Mouse (Mus musculus) thymus, adult 2 months (tissue): ENCODE measurements around the gene Lpcat3. TPM values are rescaled to one million over a fixed set of nuclear protein-coding genes. Genes with fewer than 3 reads are reported as not detected.

Experiments
- DNase-seq: peaks from one replicate; pipeline ENCODE4 v3.0.0; 2021
- H3K27ac ChIP-seq: fragments of 200-500 bp; 2 replicates; pipeline ENCODE4 v1.5.1; 2012; ENCODE audit warnings: low read length, control low read depth; ENCODE audit not compliant: control insufficient read depth, insufficient read depth
- H3K27me3 ChIP-seq: fragments of 200-500 bp; 2 replicates; pipeline ENCODE4 v1.6.1; 2012; ENCODE audit warnings: mild to moderate bottlenecking, low read length, moderate library complexity, mixed read lengths; ENCODE audit not compliant: control insufficient read depth, insufficient read depth
- H3K36me3 ChIP-seq: fragments of 200-500 bp; 2 replicates; pipeline ENCODE4 v1.6.1; 2012; ENCODE audit warnings: mild to moderate bottlenecking, low read length, moderate library complexity; ENCODE audit not compliant: control insufficient read depth, insufficient read depth
- H3K4me1 ChIP-seq: fragments of 200-500 bp; replicated peaks from 2 replicates; pipeline ENCODE4 v1.6.1; 2012; ENCODE audit warnings: low read length; ENCODE audit not compliant: control insufficient read depth, insufficient read depth
- H3K4me3 ChIP-seq: fragments of 200-500 bp; 2 replicates; pipeline ENCODE4 v1.5.1; 2012; ENCODE audit warnings: mild to moderate bottlenecking, low read length, control low read depth, moderate library complexity; ENCODE audit not compliant: control insufficient read depth, insufficient read depth
- CTCF ChIP-seq: fragments of 200-500 bp; IDR thresholded peaks from 2 replicates; pipeline ENCODE4 v1.5.1; 2012; ENCODE audit warnings: mild to moderate bottlenecking, control low read depth, low read length, moderate library complexity, borderline replicate concordance; ENCODE audit not compliant: control insufficient read depth, poor library complexity, insufficient read depth; ENCODE audit errors: extremely low read depth
- POLR2A ChIP-seq: fragments of 200-500 bp; IDR thresholded peaks from 2 replicates; pipeline ENCODE4 v1.6.1; 2012; ENCODE audit warnings: mild to moderate bottlenecking, low read length, control low read depth, moderate library complexity; ENCODE audit not compliant: control insufficient read depth, poor library complexity, insufficient read depth; ENCODE audit errors: extremely low read depth
- WGBS: fragments of 180-500 bp; shearing (Covaris S2); methylation state at CpG from one replicate; pipeline ENCODE4 v1.1.7; 2018; 5-methylcytosine and 5-hydroxymethylcytosine counted together
- polyA plus RNA-seq: library from polyadenylated mRNA; depleted of rRNA; stranded (reverse); fragments of >200 nt; gene quantifications from 2 replicates; pipeline ENCODE4 v1.2.3, GENCODE M21; 2012

The Lpcat3 gene
- polyA plus RNA-seq, 1 experiment: 184 TPM

GRCm38 (mm10) chr6:124640997-124641396 is 21.8 kb upstream of the Lpcat3 start:
- no peaks in the 10 kb centered on the region for H3K4me1 ChIP-seq
- no peaks in the 10 kb centered on the region for H3K36me3 ChIP-seq
- H3K27me3 ChIP-seq: no peaks in the 10 kb centered on the region
- TF ChIP-seq CTCF (peak; percentile 21; the same call in 1 of the 2 replicates), POLR2A (no peak)
- DNase-seq: peak; percentile 83
- no peak overlapping the region for H3K27ac ChIP-seq
- no peak overlapping the region for H3K4me3 ChIP-seq
- WGBS: 44% methylated on average over 8 of the region's 8 CpGs

DNA sequence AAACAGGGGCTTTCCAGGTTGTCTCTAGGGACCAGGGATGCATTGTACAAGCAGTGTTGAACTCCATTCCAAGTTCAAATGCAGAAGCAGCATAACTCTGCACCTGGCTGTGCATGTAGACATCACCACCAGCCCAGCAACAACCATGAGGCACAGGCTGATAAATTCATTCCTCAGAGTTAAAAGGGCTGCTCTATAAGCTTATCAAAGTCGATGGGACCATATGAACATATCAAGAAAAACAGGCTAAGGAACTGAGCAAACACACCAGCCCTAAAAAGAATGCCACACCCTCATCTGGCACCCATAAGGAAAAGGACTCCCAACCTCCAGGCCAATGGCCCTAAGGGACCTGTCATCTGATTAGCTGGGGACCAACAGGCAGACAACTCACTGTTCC is 16.4 kb upstream of the Lpcat3 start:
- no peaks in the 10 kb centered on the region for H3K36me3 ChIP-seq
- H3K4me3 ChIP-seq: no peak overlapping the region
- WGBS: 88% methylated on average over 1 of the region's 1 CpGs
- DNase-seq: no peak
- no peaks in the 10 kb centered on the region for H3K27me3 ChIP-seq
- TF ChIP-seq CTCF: no peak
- no peak overlapping the region for H3K27ac ChIP-seq
- no peaks in the 10 kb centered on the region for H3K4me1 ChIP-seq

- TF ChIP-seq CTCF: no peak
- TF ChIP-seq POLR2A: no peak
- 0 out of 2 replicates have a peak, but pooled peaks cover 6% of the 10 kb centered on the region for H3K4me1 ChIP-seq
- no peaks in the 10 kb centered on the region for H3K27me3 ChIP-seq
- H3K4me3 ChIP-seq: no peak overlapping the region
- no peak for DNase-seq
- no peaks in the 10 kb centered on the region for H3K36me3 ChIP-seq
- 37% methylated on average over 6 of the region's 6 CpGs for WGBS
- H3K27ac ChIP-seq: no peak overlapping the region
Observed at GRCm38 (mm10) chr6:124655893-124656292, 6.9 kb upstream of the Lpcat3 start.

GRCm38 (mm10) chr6:124658067-124658466 is 4.8 kb upstream of the Lpcat3 start:
- H3K4me1 ChIP-seq: 0 out of 2 replicates have a peak, but pooled peaks cover 8% of the 10 kb centered on the region
- no peak overlapping the region for H3K27ac ChIP-seq
- TF ChIP-seq POLR2A (no peak), CTCF (no peak)
- no peak for DNase-seq
- H3K27me3 ChIP-seq: no peaks in the 10 kb centered on the region
- 89% methylated on average over 1 of the region's 2 CpGs for WGBS
- no peak overlapping the region for H3K4me3 ChIP-seq
- no peaks in the 10 kb centered on the region for H3K36me3 ChIP-seq

- WGBS: 99% methylated on average over 4 of the region's 4 CpGs
- no peak for DNase-seq
- H3K4me3 ChIP-seq: no peak overlapping the region
Observed at GRCm38 (mm10) chr6:124661156-124661806, 1.5 kb upstream of the Lpcat3 start.

GRCm38 (mm10) chr6:124661995-124662394 is 832 bp upstream of the Lpcat3 start:
- H3K27me3 ChIP-seq: no peaks in the 10 kb centered on the region
- peaks cover 26% of the 10 kb centered on the region for H3K4me1 ChIP-seq
- H3K27ac ChIP-seq: no peak overlapping the region
- 43% methylated on average over 6 of the region's 6 CpGs for WGBS
- peak overlapping the region; percentile 44 for H3K4me3 ChIP-seq
- TF ChIP-seq POLR2A (no peak), CTCF (no peak)
- no peaks in the 10 kb centered on the region for H3K36me3 ChIP-seq
- DNase-seq: no peak

More at GRCm38 (mm10) chr6:124661156-124661806, 1.5 kb upstream of the Lpcat3 start:
- Histone ChIP-seq H3K27me3 (no peaks in the 10 kb centered on the region), H3K27ac (no peak overlapping the region), H3K4me1 (peaks cover 26% of the 10 kb centered on the region), H3K36me3 (no peaks in the 10 kb centered on the region)
- TF ChIP-seq POLR2A (no peak), CTCF (no peak)

DNA sequence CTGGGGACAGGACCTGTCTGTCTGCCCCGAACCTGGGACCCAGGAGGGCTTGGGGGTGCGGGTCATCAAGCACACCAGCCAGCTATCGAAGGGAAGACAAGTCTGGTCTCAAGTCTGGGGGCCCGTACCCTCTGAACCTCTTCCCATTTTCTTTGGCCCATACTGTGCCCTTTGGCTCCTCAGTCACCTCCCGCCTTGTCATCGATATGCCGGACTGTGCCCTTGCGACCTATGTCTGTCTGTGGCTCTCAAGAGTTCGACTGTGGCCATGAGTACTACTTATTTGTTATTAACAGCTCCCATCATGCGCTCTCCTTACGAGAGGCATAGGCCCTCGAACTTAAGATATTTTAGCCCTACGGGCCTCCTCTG is 583 bp downstream of the Lpcat3 start:
- Histone ChIP-seq H3K4me3 (peak overlapping the region; percentile 94), H3K36me3 (no peaks in the 10 kb centered on the region), H3K4me1 (peaks cover 26% of the 10 kb centered on the region), H3K27ac (peak overlapping the region; percentile 4; the same call in 1 of the 2 replicates), H3K27me3 (no peaks in the 10 kb centered on the region)
- TF ChIP-seq POLR2A (no peak), CTCF (no peak)
- WGBS: 17% methylated on average over 13 of the region's 13 CpGs
- DNase-seq: no peak
